Mouse (Mus musculus): Measurements from ENCODE around the gene Kcnrg.

- TF ChIP-seq POLR2A (IDR thresholded peaks at IDR 0.05; ENCODE audit: borderline replicate concordance, insufficient read depth, low read length), result no peak
- TF ChIP-seq CTCF (IDR thresholded peaks at IDR 0.05; ENCODE audit: borderline replicate concordance, insufficient read depth, low read depth, low read length), result no peak
Observed at GRCm38 (mm10) chr14:61601348-61601747, 5.9 kb upstream of the Kcnrg start.

Data from cerebellum, adult 2 months (tissue).